Mouse (Mus musculus) heart, postnatal 0 days (tissue): ENCODE data around the gene Bco1. TPM values are rescaled to one million over a fixed set of nuclear protein-coding genes. Genes with fewer than 3 reads are reported as not detected.
A peak's percentile ranks its signal among the peaks of the same experiment; 100 is the strongest.

Source experiments
- ATAC-seq: fragments of 200-750 bp; cut with Nextera tagmentation; 2 replicates; pipeline ENCODE4 v1.8.0; 2017; ENCODE audit warnings: low read depth, moderate number of reproducible peaks, moderate library complexity; ENCODE audit not compliant: insufficient read depth
- DNase-seq: peaks from one replicate; pipeline ENCODE4 v3.0.0-alpha.2; 2016; ENCODE audit warnings: low spot score
- H3K27ac ChIP-seq: fragments of 300-500 bp; sonication (generic); 2 replicates; pipeline ENCODE4 v1.5.1; 2014; ENCODE audit warnings: low read depth, mild to moderate bottlenecking
- H3K27me3 ChIP-seq: fragments of 300-500 bp; sonication (generic); 2 replicates; pipeline ENCODE4 v1.6.1; 2014; ENCODE audit warnings: low read length, mixed read lengths; ENCODE audit not compliant: control insufficient read depth, insufficient read depth
- H3K36me3 ChIP-seq: fragments of 300-500 bp; sonication (generic); replicated peaks from 2 replicates; pipeline ENCODE4 v1.6.1; 2014; ENCODE audit warnings: low read length, mixed read lengths; ENCODE audit not compliant: control insufficient read depth, insufficient read depth
- H3K4me1 ChIP-seq: fragments of 300-500 bp; sonication (generic); 2 replicates; pipeline ENCODE4 v1.6.1; 2014; ENCODE audit warnings: antibody characterized with exemption; ENCODE audit not compliant: control insufficient read depth, insufficient read depth
- H3K4me2 ChIP-seq: fragments of 300-500 bp; sonication (generic); 2 replicates; pipeline ENCODE4 v1.6.1; 2014; ENCODE audit warnings: low read depth, mild to moderate bottlenecking, low read length, moderate library complexity
- H3K4me3 ChIP-seq: fragments of 300-500 bp; sonication (generic); 2 replicates; pipeline ENCODE4 v1.5.1; 2014; ENCODE audit warnings: low read depth, low read length
- H3K9ac ChIP-seq: fragments of 300-500 bp; sonication (generic); replicated peaks from 2 replicates; pipeline ENCODE4 v1.6.1; 2014; ENCODE audit warnings: low read depth, low read length, mixed read lengths
- H3K9me3 ChIP-seq: fragments of 300-500 bp; sonication (generic); replicated peaks from 2 replicates; pipeline ENCODE4 v1.6.1; 2016; ENCODE audit warnings: low read length; ENCODE audit not compliant: control insufficient read depth
- CTCF ChIP-seq: IDR thresholded peaks from 2 replicates; pipeline ENCODE4 v1.5.1; 2016; ENCODE audit warnings: antibody characterized with exemption, control low read depth, low read depth
- EP300 ChIP-seq: IDR thresholded peaks from 2 replicates; pipeline ENCODE4 v1.6.1; 2016; ENCODE audit warnings: antibody characterized with exemption, low read depth
- WGBS: fragments of 180-500 bp; shearing (Covaris S2); extraction: QIAGEN DNeasy Blood & Tissue Kit; methylation state at CpG from one replicate; pipeline ENCODE4 v1.1.7; 2014; 5-methylcytosine and 5-hydroxymethylcytosine counted together
- polyA plus RNA-seq: library from polyadenylated mRNA; unstranded; fragments of >200 nt; fragmentation: Nextera tagmentation; extraction: Ambion mirVana; gene quantifications from 2 replicates; pipeline ENCODE4 v1.2.1, GENCODE M21; 2015
- total RNA-seq: library from RNA; depleted of rRNA; stranded (reverse); fragments of >200 nt; gene quantifications from 2 replicates; pipeline ENCODE4 v1.2.3, GENCODE M21; 2014; ENCODE audit warnings: low replicate concordance

The Bco1 gene
- total and polyA plus RNA-seq, 2 experiments from 2014 or later, result not detected

GRCm38 (mm10) chr8:117067396-117067795, 28.3 kb upstream of the Bco1 start:
- TF ChIP-seq EP300 (no peak), CTCF (no peak)
- H3K27ac ChIP-seq, result no peak overlapping the region
- H3K4me2 ChIP-seq, result no peak overlapping the region
- DNase-seq (no peak), ATAC-seq (no peak)
- no peaks in the 10 kb centered on the region for H3K27me3 ChIP-seq
- WGBS, result 75% methylated on average over 11 of the region's 11 CpGs
- H3K9ac ChIP-seq, result no peak overlapping the region
- no peaks in the 10 kb centered on the region for H3K4me1 ChIP-seq
- peaks cover 8% of the 10 kb centered on the region; the same call in 1 of the 2 replicates for H3K9me3 ChIP-seq
- no peak overlapping the region for H3K4me3 ChIP-seq
- no peaks in the 10 kb centered on the region for H3K36me3 ChIP-seq

GRCm38 (mm10) chr8:117068294-117068693, 27.4 kb upstream of the Bco1 start:
- H3K4me3 ChIP-seq, result no peak overlapping the region
- H3K9me3 ChIP-seq, result no peaks in the 10 kb centered on the region
- WGBS, result 68% methylated on average over 13 of the region's 13 CpGs
- no peak overlapping the region for H3K27ac ChIP-seq
- DNase-seq (no peak), ATAC-seq (no peak)
- H3K9ac ChIP-seq, result no peak overlapping the region
- no peaks in the 10 kb centered on the region for H3K27me3 ChIP-seq
- TF ChIP-seq CTCF (no peak), EP300 (no peak)
- no peak overlapping the region for H3K4me2 ChIP-seq
- H3K4me1 ChIP-seq, result no peaks in the 10 kb centered on the region
- H3K36me3 ChIP-seq, result no peaks in the 10 kb centered on the region

- DNase-seq (peak; percentile 19), ATAC-seq (no peak)
- Histone ChIP-seq H3K4me2 (no peak overlapping the region), H3K9me3 (no peaks in the 10 kb centered on the region), H3K27me3 (no peaks in the 10 kb centered on the region), H3K36me3 (no peaks in the 10 kb centered on the region), H3K9ac (no peak overlapping the region), H3K4me1 (no peaks in the 10 kb centered on the region), H3K27ac (no peak overlapping the region), H3K4me3 (no peak overlapping the region)
- TF ChIP-seq EP300 (no peak), CTCF (peak; percentile 53)
- 71% methylated on average over 1 of the region's 1 CpGs for WGBS
Observed at GRCm38 (mm10) chr8:117069708-117070107, 25.9 kb upstream of the Bco1 start.

- H3K27me3 ChIP-seq, result no peaks in the 10 kb centered on the region
- 57% methylated on average over 10 of the region's 10 CpGs for WGBS
- H3K9ac ChIP-seq, result no peak overlapping the region
- no peaks in the 10 kb centered on the region for H3K9me3 ChIP-seq
- no peak overlapping the region for H3K4me2 ChIP-seq
- TF ChIP-seq CTCF (no peak), EP300 (no peak)
- H3K4me1 ChIP-seq, result no peaks in the 10 kb centered on the region
- DNase-seq (no peak), ATAC-seq (0 out of 2 replicates have a peak, but pooled peaks have one; percentile 17)
- no peak overlapping the region for H3K4me3 ChIP-seq
- H3K27ac ChIP-seq, result no peak overlapping the region
- H3K36me3 ChIP-seq, result no peaks in the 10 kb centered on the region
Observed at GRCm38 (mm10) chr8:117074350-117075182, 21.1 kb upstream of the Bco1 start.

GRCm38 (mm10) chr8:117078367-117078926, 17.2 kb upstream of the Bco1 start:
- Histone ChIP-seq H3K36me3 (no peaks in the 10 kb centered on the region), H3K27me3 (no peaks in the 10 kb centered on the region), H3K9ac (no peak overlapping the region), H3K9me3 (no peaks in the 10 kb centered on the region), H3K4me2 (no peak overlapping the region), H3K27ac (no peak overlapping the region), H3K4me1 (no peaks in the 10 kb centered on the region), H3K4me3 (no peak overlapping the region)
- ATAC-seq (no peak), DNase-seq (no peak)
- TF ChIP-seq CTCF (no peak), EP300 (no peak)
- 79% methylated on average over 7 of the region's 7 CpGs for WGBS
